Mouse (Mus musculus): ENCODE measurements around the gene Gm9602. TPM values are rescaled to one million over a fixed set of nuclear protein-coding genes. Genes with fewer than 3 reads are reported as not detected.
"Not testable (repeated sequence)": the region's sequence is repeated elsewhere in the genome, so short reads cannot be mapped to it uniquely, and the experiment has no call there.

The Gm9602 gene
- not detected in 2 replicates for polyA plus RNA-seq (2016; fragmentation: Nextera tagmentation; extraction: Ambion mirVana)

DNA sequence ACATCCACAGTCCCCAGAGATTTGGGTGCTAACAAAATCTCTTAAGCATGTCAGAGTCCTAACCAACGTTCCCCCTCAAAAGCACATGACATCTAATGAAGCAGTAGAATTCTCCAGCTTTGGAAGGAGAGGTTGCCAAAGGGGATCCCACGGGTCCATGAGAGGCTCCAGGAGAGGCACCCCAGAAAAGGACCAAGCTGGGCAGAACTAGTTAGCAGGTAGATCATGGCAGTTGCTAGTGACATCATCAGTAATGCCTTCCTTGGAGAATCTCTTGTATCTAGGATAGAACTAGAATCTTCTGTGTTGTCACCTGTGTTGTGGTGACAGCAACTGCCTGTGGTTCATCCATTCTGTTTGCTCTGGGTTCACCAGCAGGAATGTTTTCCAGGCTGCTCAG lies at the start of gene Gm9602:
TSS of gene Gm9602 (plus strand) at position 301 of the 400 bp plus-strand sequence.
- H3K36me3 ChIP-seq; H3K4me2 ChIP-seq (replicated peaks); H3K9ac ChIP-seq; H3K4me1 ChIP-seq; H3K9me3 ChIP-seq; H3K27me3 ChIP-seq; H3K4me3 ChIP-seq; H3K27ac ChIP-seq; ATAC-seq (ENCODE audit: insufficient number of reproducible peaks, insufficient read depth, low FRiP score, low TSS enrichment): not testable (repeated sequence)
- WGBS, result 86% methylated on average over 1 of the region's 2 CpGs

DNA sequence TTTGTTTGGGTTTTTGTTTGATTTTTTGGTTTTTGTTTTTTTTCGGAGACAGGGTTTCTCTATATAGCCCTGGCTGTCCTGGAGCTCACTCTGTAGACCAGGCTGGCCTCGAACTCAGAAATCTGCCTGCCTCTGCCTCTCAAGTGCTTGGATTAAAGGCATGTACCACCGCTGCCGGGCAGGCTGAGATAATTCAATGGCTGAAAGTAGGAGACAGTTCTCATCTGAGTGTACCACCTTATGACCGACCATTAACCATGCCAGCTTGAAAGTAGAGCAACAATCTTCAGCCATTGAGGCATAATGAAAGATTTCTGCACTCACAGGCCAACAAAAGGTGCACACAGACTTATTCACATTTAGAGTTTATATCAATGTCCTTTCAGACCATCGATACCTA lies 30.3 kb downstream of the Gm9602 start:
- not testable (repeated sequence) for H3K9me3 ChIP-seq; H3K27me3 ChIP-seq; H3K9ac ChIP-seq; H3K36me3 ChIP-seq; ATAC-seq (ENCODE audit: insufficient number of reproducible peaks, insufficient read depth, low FRiP score, low TSS enrichment); H3K4me2 ChIP-seq (replicated peaks); H3K27ac ChIP-seq; H3K4me3 ChIP-seq; H3K4me1 ChIP-seq
- 81% methylated on average over 6 of the region's 6 CpGs for WGBS

DNA sequence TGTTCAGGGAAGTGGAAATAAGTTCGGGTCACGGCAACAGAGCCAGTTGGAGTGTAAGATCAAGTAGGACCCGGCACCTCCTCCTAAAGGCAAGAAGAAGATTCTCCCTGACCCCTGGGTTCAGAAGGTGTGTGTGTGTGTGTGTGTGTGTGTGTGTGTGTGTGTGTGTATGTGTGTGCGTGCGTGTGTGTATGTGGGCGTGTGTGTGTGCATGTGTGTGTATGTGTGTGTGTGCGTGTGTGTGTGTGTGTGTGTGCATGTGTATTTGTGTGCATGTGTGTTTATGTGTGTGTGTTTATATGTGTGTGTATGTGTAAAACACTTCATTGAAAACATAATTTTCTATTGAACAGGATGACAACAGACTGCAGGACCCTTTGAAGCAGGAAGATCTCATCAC lies 45.8 kb downstream of the Gm9602 start:
- H3K4me1 ChIP-seq; H3K4me3 ChIP-seq; H3K4me2 ChIP-seq (replicated peaks); H3K9me3 ChIP-seq; H3K27ac ChIP-seq; ATAC-seq (ENCODE audit: insufficient number of reproducible peaks, insufficient read depth, low FRiP score, low TSS enrichment); H3K27me3 ChIP-seq; H3K9ac ChIP-seq; H3K36me3 ChIP-seq: not testable (repeated sequence)
- WGBS, result 97% methylated on average over 4 of the region's 7 CpGs

Other genes with a start within 250 kb of the Gm9602 start
- gene Gm3047, start 220.9 kb upstream of the Gm9602 start, polyA plus RNA-seq (2016; fragmentation: Nextera tagmentation; extraction: Ambion mirVana), result not detected in 2 replicates
- gene Gm8159, start 144.0 kb upstream of the Gm9602 start, polyA plus RNA-seq (2016; fragmentation: Nextera tagmentation; extraction: Ambion mirVana), result not detected in 2 replicates
- gene Gm3239, start 112.1 kb upstream of the Gm9602 start, polyA plus RNA-seq (2016; fragmentation: Nextera tagmentation; extraction: Ambion mirVana), result not detected in 2 replicates
- not detected in 2 replicates for gene Gm7876, start 67.1 kb upstream of the Gm9602 start, polyA plus RNA-seq (2016; fragmentation: Nextera tagmentation; extraction: Ambion mirVana)
- 0.45 and 0.51 TPM in 2 replicates for gene Gm3252, start 49.6 kb upstream of the Gm9602 start, polyA plus RNA-seq (2016; fragmentation: Nextera tagmentation; extraction: Ambion mirVana)
- gene Gm3269, start 61.8 kb downstream of the Gm9602 start, polyA plus RNA-seq (2016; fragmentation: Nextera tagmentation; extraction: Ambion mirVana), result not detected in 2 replicates
- 1.00 and 1.2 TPM in 2 replicates for gene Gm3264, start 79.2 kb downstream of the Gm9602 start, polyA plus RNA-seq (2016; fragmentation: Nextera tagmentation; extraction: Ambion mirVana)
- not detected in 2 replicates for gene Gm3278, start 116.1 kb downstream of the Gm9602 start, polyA plus RNA-seq (2016; fragmentation: Nextera tagmentation; extraction: Ambion mirVana)
- not detected in 2 replicates for gene Gm8297, start 207.6 kb downstream of the Gm9602 start, polyA plus RNA-seq (2016; fragmentation: Nextera tagmentation; extraction: Ambion mirVana)
- gene Gm3298, start 239.6 kb downstream of the Gm9602 start, polyA plus RNA-seq (2016; fragmentation: Nextera tagmentation; extraction: Ambion mirVana), result not detected in 2 replicates